Mouse (Mus musculus) B cell, adult 67 days (primary cell): ENCODE measurements around the gene Tbx2. TPM values are rescaled to one million over a fixed set of nuclear protein-coding genes. Genes with fewer than 3 reads are reported as not detected.

Experiments used
- total RNA-seq, 2 experiments: library from RNA; stranded (reverse); gene quantifications; 4 replicates each; pipeline ENCODE4 v1.2.4; 2023

Gene Tbx2
- total RNA-seq = under 1 TPM; 0.39 to 0.44 TPM

DNA sequence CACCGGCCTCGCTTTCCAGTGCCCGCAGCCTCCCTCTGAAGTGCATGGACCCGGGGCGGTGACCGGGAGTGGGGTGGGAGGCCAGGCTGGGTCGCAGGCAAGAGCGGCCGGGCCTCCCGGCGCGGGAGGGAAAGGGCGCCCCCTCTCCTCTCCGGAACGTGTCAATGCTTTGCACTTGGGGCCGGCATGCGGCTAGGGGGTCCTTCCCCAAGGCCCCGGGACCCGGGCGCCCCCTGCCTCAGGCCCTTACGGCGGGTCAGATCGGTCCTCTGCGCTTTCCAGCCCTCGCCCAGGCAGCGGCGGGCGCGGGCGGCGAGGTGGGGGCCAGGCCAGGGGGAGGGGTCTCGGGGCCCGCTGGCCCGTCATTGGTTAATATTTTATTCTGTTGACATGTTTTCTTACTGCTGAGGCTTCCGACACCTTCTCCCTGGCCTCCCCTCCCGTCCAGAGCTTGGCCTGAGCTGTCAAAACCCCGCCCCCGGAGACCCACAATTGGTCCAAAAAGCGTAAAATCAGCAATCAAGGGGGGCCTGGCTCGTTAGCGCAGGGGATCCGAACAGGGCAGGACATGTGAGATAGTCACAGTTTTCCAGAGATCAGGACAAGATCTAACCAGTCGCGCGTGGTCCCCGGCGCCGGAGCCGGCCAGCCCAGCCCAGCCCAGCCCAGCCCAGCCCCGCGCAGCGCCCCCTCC, at the start of gene Tbx2:
Tbx2 (plus strand) TSS at position 321 of the 694 bp plus-strand sequence.

DNA sequence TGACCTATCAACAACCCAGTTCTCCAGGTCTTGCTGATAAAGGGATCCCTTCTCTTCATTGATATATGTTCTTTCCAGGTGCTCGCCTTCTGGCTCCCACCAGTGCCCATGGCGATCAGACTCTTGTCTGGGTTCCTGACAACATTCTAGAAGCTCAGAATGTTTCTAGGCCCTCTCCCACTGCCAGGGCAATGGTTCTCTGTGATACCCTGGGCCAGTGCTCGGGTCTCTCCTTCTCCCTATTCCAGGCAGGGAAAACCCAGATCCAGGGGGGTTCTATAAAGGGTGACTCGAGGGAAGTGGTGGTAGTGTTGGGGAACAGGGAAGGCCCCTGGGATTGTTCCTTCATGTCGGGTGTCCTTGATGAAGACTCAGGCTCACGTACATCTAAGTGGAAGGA, 17.9 kb downstream of the Tbx2 start, which contains the start of gene Gm11444:
Gm11444 (minus strand) TSS at position 101 of the 400 bp plus-strand sequence.

DNA sequence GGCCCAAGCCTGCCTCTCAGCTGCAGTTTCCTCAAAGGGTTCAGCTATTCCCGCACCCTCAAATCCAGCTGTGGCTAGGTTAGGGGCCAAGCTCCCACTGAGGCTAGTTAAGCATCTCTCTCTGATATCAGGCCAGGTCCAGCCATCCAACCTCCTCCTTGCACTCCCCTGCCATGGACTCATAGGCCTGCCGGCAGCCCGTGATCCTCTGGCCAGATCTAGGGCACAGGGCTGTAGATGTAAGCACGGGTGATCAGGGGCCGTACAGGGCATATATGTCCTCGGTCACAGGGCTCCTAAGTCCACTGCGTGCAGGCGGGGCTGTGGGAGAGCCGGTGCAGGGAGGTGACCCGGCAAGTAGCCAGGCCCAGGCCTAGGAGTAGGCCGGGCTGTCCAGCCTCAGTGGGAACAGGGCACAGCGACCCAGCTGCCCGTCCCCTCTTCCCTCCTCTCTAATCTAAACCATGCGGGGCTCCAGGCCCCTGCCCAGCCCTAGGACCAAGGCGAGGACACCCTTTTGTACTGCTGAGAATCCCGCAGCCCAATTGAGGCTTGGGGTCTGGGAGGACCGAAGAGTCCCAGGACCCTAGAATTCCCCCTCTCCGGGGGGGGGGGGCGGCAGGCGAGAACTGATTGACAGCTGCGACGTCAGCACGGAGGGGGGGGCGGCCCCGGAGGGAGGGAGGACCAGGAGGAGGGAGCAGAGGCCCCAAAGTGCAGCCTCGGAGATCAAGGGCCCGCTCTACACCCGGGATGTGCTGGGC, 53.5 kb downstream of the Tbx2 start, which contains the start of gene Tbx4:
Tbx4 (plus strand) TSS at position 758 of the 764 bp plus-strand sequence.

Other genes starting within 250 kb of the Tbx2 start
- not detected for gene Gm11444, start 17.8 kb downstream of the Tbx2 start, total RNA-seq
- not detected for gene Tbx4, start 53.9 kb downstream of the Tbx2 start, total RNA-seq